Mouse (Mus musculus) left cerebral cortex, postnatal 4 days (tissue): ENCODE measurements around the gene Olfr612. TPM values are rescaled to one million over a fixed set of nuclear protein-coding genes. Genes with fewer than 3 reads are reported as not detected.
"Not testable (repeated sequence)": the region's sequence is repeated elsewhere in the genome, so short reads cannot be mapped to it uniquely, and the experiment has no call there.

Experiments used
- DNase-seq: peaks from one replicate; pipeline ENCODE4 v3.0.0-alpha.2; 2022
- intact Hi-C: fragments of 180-260 bp; cut with DNase I; formaldehyde crosslinking; loops from one replicate; pipeline ENCODE4 v1.15.1; 2025
- microRNA-seq: library from miRNA; unstranded; fragments of <30 nt; microRNA quantifications from one replicate; pipeline ENCODE4 v1.2.0, GENCODE M21; 2022
- total RNA-seq, 2 experiments: library from RNA; stranded (reverse); gene quantifications; 2 replicates each; pipeline ENCODE4 v1.2.3; 2021

Gene Olfr612
- not detected for total RNA-seq

- intact Hi-C loops, DNase-seq: not testable (repeated sequence)
These were observed at the start of gene Olfr612 for GRCm38 (mm10) chr7:103542617-103543016. Gene Olfr612, minus strand, starts transcription at chr7:103542717.

GRCm38 (mm10) chr7:103589803-103590202, 47.3 kb upstream of the Olfr612 start, which contains the start of gene Olfr618:
Gene Olfr618, plus strand, starts transcription at chr7:103590103.
- intact Hi-C loops = no loop called here
- no peak for DNase-seq

DNA sequence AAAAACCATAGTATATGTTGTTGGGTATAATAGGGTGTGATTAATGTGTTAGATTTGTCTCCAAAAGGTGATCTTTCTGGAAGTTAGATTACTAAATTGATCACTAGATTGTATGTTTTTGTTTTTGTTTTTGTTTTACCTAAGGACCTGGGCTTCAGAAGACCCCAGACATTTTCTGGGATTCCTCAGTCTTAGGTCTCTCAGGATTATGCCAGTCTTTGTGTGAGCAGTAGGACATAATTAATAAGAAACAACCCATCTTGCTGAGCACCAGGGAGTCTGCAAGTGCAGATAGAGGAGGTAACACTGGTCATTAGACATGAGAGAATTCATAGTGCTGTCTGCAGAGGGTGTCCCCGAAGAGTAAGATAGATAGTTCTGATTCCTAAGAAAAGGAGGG, 30.2 kb upstream of the Olfr612 start, which contains the start of gene Olfr617:
Olfr617 (plus strand) TSS at position 301 of the 400 bp plus-strand sequence.
- intact Hi-C loops = no loop called here
- no peak for DNase-seq

DNA sequence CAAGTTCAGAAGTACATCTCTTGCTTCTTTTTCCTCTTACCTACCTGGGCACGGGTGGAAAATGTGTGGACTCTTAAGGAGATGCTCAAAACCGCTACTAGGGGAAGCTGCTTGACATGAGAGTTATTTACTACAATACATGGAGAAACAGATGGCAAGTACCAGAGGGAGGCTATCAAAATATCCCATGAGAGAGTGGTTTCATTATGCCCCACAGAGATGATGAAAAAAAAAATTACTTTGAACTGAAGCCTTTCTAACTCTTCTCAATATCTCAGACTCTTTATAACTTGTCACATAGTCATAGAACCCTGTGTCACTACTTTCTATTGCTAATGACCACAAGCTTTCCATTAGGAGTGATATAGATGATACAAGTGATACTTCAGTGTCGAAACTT, 26.5 kb upstream of the Olfr612 start, which contains the start of gene Olfr616:
Olfr616 (minus strand) TSS at position 101 of the 400 bp plus-strand sequence.
- intact Hi-C loops = no loop called here
- no peak for DNase-seq

DNA sequence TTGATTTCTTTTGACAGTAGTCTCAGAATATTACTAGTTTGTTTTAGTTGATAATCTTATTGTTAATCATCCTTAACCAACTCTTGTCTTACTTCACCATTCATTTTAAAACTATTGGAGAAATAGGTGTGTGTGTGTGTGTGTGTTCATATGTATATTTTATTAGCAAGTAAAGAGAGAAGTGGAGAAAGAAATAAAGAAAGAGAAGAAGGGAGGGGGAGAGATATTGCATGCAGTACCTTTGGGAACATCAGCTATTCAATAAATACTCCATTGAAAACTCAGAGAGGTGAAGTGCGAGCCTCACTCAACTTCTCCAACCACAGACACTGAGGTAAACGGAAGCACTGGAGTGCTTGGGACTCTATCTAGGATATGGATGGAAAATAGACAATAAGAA, 13.3 kb upstream of the Olfr612 start, which contains the start of gene Olfr615:
Olfr615 (plus strand) TSS at position 301 of the 400 bp plus-strand sequence.
- DNase-seq = no peak
- intact Hi-C loops = no loop called here

DNA sequence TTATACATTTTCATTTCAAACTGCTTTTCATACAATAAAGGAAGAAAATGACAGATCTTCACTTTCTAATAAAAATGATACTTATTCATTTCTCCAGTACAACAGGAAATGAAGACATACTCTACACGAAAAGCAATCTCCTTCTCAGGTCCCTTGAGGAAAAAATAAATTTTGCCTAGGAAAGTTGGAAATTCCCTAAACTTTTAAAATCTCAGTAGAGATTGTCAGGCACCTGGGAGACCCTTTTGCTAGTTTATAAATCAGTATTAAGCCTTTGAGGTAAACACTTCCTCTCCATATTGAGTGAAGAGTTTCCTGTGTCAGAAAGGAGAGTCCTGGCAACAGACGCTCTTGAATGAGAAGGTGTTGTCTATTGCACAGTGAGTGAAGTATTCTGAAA, 5.3 kb upstream of the Olfr612 start, which contains the start of gene Olfr613:
Olfr613 (plus strand) TSS at position 301 of the 400 bp plus-strand sequence.
- no peak for DNase-seq
- intact Hi-C loops = no loop called here

DNA sequence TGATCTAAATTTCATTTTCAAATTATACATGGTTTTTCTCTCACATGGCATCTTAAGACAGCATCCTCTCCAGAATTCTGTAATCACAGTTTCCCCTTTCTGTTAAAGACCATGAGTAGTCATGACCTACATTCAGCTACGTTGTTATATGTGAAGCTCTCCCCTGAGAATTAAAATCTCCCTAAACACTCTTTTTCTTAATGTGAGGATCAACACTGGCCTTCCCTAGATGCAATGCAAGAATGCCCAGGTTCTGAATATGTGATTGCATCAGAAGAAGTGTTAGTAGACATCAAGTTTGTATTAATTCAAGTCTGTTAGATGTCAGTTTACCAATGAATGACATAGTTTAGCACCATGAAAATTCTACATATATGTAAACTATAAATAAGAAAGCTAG, 21.8 kb downstream of the Olfr612 start, which contains the start of gene Olfr611:
Olfr611 (minus strand) TSS at position 101 of the 400 bp plus-strand sequence.
- intact Hi-C loops, DNase-seq: not testable (repeated sequence)

DNA sequence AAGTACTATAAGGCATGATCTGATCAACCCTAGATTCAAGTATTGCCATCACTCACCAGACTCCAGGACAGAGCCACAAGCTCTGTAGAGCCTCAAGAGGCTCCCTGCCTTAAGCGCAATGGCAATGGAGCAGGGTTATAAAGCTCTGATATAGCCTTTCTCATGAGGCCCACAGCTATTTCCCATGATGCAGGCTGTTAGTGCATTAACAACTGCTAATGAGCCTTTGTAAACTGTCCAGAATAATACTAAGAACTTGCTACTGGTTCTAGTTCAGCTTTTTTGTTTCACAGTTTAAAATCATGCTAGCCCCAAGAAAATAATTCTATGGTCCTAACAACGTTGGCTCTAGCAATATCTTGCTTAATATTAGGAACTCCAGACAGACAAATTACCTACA, 30.5 kb downstream of the Olfr612 start, which contains the start of gene Olfr610:
Olfr610 (minus strand) TSS at position 101 of the 400 bp plus-strand sequence.
- intact Hi-C loops = no loop called here
- DNase-seq = no peak

GRCm38 (mm10) chr7:103497962-103498361, 44.6 kb downstream of the Olfr612 start, which contains the start of gene Olfr609:
Gene Olfr609, minus strand, starts transcription at chr7:103498062.
- DNase-seq = no peak
- intact Hi-C loops = no loop called here

Small RNA genes lying within 50 kb of the gene (microRNA-seq; reads per million reads assigned to microRNA genes)
- gene Gm26506 = not detected

Other genes with a start within 250 kb of the Olfr612 start
- gene Olfr596, start 237.1 kb downstream of the Olfr612 start, total RNA-seq = not detected
- gene Olfr597, start 226.4 kb downstream of the Olfr612 start, total RNA-seq = not detected
- not detected for gene Olfr598, start 219.1 kb downstream of the Olfr612 start, total RNA-seq
- gene Olfr599, start 206.8 kb downstream of the Olfr612 start, total RNA-seq = not detected
- not detected for gene Olfr600, start 193.0 kb downstream of the Olfr612 start, total RNA-seq
- gene Olfr601, start 180.1 kb downstream of the Olfr612 start, total RNA-seq = not detected
- gene Olfr603, start 156.5 kb downstream of the Olfr612 start, total RNA-seq = not detected
- gene Usp17lc, start 127.6 kb downstream of the Olfr612 start, total RNA-seq = not detected
- gene Olfr605, start 97.3 kb downstream of the Olfr612 start, total RNA-seq = not detected
- gene Olfr606, start 93.7 kb downstream of the Olfr612 start, total RNA-seq = not detected
- not detected for gene Olfr607, start 78.6 kb downstream of the Olfr612 start, total RNA-seq
- not detected for gene Olfr608, start 72.8 kb downstream of the Olfr612 start, total RNA-seq
- not detected for gene Olfr609, start 44.7 kb downstream of the Olfr612 start, total RNA-seq
- gene Olfr610, start 30.6 kb downstream of the Olfr612 start, total RNA-seq = not detected
- gene Olfr611, start 21.9 kb downstream of the Olfr612 start, total RNA-seq = not detected
- not detected for gene Olfr613, start 5.4 kb upstream of the Olfr612 start, total RNA-seq
- gene Olfr615, start 13.4 kb upstream of the Olfr612 start, total RNA-seq = not detected
- not detected for gene Olfr616, start 26.4 kb upstream of the Olfr612 start, total RNA-seq
- gene Olfr617, start 30.3 kb upstream of the Olfr612 start, total RNA-seq = not detected
- not detected for gene Olfr618, start 47.4 kb upstream of the Olfr612 start, total RNA-seq
- gene Olfr619, start 57.9 kb upstream of the Olfr612 start, total RNA-seq = not detected
- gene Olfr620, start 69.8 kb upstream of the Olfr612 start, total RNA-seq = not detected
- gene Olfr622, start 100.0 kb upstream of the Olfr612 start, total RNA-seq = not detected
- not detected for gene Olfr623, start 121.0 kb upstream of the Olfr612 start, total RNA-seq
- under 1 TPM in 1 of 2 experiments, not detected in 1; 0.08 TPM for gene Olfr624, start 128.5 kb upstream of the Olfr612 start, total RNA-seq
- not detected for gene Olfr625-ps1, start 140.0 kb upstream of the Olfr612 start, total RNA-seq
- gene Olfr243, start 172.0 kb upstream of the Olfr612 start, total RNA-seq = not detected
- gene Olfr628, start 187.7 kb upstream of the Olfr612 start, total RNA-seq = not detected
- gene Olfr629, start 202.2 kb upstream of the Olfr612 start, total RNA-seq = not detected
- not detected for gene Olfr630, start 214.6 kb upstream of the Olfr612 start, total RNA-seq
- not detected for gene Olfr69, start 228.9 kb upstream of the Olfr612 start, total RNA-seq
- not detected for gene Olfr68, start 237.0 kb upstream of the Olfr612 start, total RNA-seq
- not detected for gene Olfr67, start 249.1 kb upstream of the Olfr612 start, total RNA-seq